Mouse (Mus musculus) spleen, adult 2 months (tissue): Measurements from ENCODE around the gene Olfr102. TPM values are rescaled to one million over a fixed set of nuclear protein-coding genes. Genes with fewer than 3 reads are reported as not detected.

Experiments used
- DNase-seq, 2 experiments: peaks; one replicate each; pipeline versions ENCODE4 v3.0.0 to v3.0.0-alpha.2; 2012 to 2021; ENCODE audit warnings: low spot score in 2 of 2, low read depth in 1 of 2
- H3K27ac ChIP-seq: fragments of 200-500 bp; 2 replicates; pipeline ENCODE4 v1.5.1; 2012; ENCODE audit warnings: low read length, inconsistent platforms; ENCODE audit not compliant: insufficient read depth
- H3K27me3 ChIP-seq: fragments of 200-500 bp; 2 replicates; pipeline ENCODE4 v1.6.1; 2012; ENCODE audit warnings: mild to moderate bottlenecking, moderate library complexity, low read length, inconsistent platforms; ENCODE audit not compliant: control insufficient read depth, insufficient read depth
- H3K36me3 ChIP-seq: fragments of 200-500 bp; 2 replicates; pipeline ENCODE4 v1.6.1; 2012; ENCODE audit warnings: mild to moderate bottlenecking, low read length, inconsistent platforms; ENCODE audit not compliant: control insufficient read depth, insufficient read depth
- H3K4me1 ChIP-seq: fragments of 200-500 bp; 2 replicates; pipeline ENCODE4 v1.6.1; 2011; ENCODE audit warnings: inconsistent platforms; ENCODE audit not compliant: control insufficient read depth, insufficient read depth, insufficient read length
- H3K4me3 ChIP-seq: fragments of 200-500 bp; 2 replicates; pipeline ENCODE4 v1.5.1; 2011; ENCODE audit warnings: mild to moderate bottlenecking, inconsistent platforms; ENCODE audit not compliant: insufficient read depth, insufficient read length; ENCODE audit errors: extremely low read depth
- CTCF ChIP-seq: fragments of 200-500 bp; IDR thresholded peaks from 2 replicates; pipeline ENCODE4 v1.5.1; 2011; ENCODE audit warnings: mild to moderate bottlenecking, inconsistent platforms; ENCODE audit not compliant: insufficient read depth, insufficient read length, insufficient replicate concordance; ENCODE audit errors: extremely low read depth
- POLR2A ChIP-seq: fragments of 200-500 bp; IDR thresholded peaks from 2 replicates; pipeline ENCODE4 v1.6.1; 2011; ENCODE audit warnings: low read depth, low read length, inconsistent platforms
- WGBS: fragments of 180-500 bp; shearing (Covaris S2); methylation state at CpG from one replicate; pipeline ENCODE4 v1.1.7; 2018; 5-methylcytosine and 5-hydroxymethylcytosine counted together
- polyA plus RNA-seq: library from polyadenylated mRNA; depleted of rRNA; stranded (reverse); fragments of >200 nt; gene quantifications from 2 replicates; pipeline ENCODE4 v1.2.3, GENCODE M21; 2012; rRNA removed

Gene Olfr102
- polyA plus RNA-seq: not detected in 2 replicates

GRCm38 (mm10) chr17:37316954-37317353 is at the start of gene Olfr102:
Gene Olfr102, minus strand, starts transcription at chr17:37317054.
- Histone ChIP-seq H3K27me3 (no peaks in the 10 kb centered on the region), H3K27ac (no peak within 1 kb of the TSS), H3K36me3 (no peaks in the 10 kb centered on the region), H3K4me1 (no peaks in the 10 kb centered on the region), H3K4me3 (no peak within 1 kb of the TSS)
- TF ChIP-seq CTCF: no peak
- TF ChIP-seq POLR2A: no peak
- no peak for DNase-seq

DNA sequence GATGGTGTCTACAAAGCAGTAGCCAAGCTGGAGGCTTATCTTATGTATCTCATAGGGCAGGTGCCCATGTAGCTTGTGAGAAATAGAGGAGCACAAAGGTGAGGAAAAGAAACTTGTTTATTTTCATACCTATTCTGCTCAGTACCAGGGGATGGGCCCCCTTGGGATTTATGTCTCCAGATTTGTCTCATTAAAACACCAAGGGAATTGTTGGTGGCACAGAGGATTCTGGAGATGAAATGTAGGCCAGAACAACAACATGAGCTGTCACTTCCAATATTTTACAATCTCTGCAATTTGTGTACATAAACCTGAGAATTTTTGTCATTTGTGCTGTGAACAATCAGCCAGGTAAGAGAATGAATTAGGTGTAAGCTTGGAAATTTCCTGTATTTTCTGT is 42.4 kb upstream of the Olfr102 start, which contains the start of gene Olfr104-ps:
Gene Olfr104-ps, plus strand, starts transcription at position 301 of the 400 bp plus-strand sequence.
- TF ChIP-seq POLR2A (no peak), CTCF (no peak)
- Histone ChIP-seq H3K4me3 (no peak within 1 kb of the TSS), H3K27me3 (no peaks in the 10 kb centered on the region), H3K27ac (no peak within 1 kb of the TSS), H3K36me3 (no peaks in the 10 kb centered on the region), H3K4me1 (no peaks in the 10 kb centered on the region)
- DNase-seq: no peak

GRCm38 (mm10) chr17:37339598-37339997 is 22.7 kb upstream of the Olfr102 start, which contains the start of gene Olfr103:
Gene Olfr103, minus strand, starts transcription at chr17:37339698.
- no peak within 1 kb of the TSS for H3K27ac ChIP-seq
- no peaks in the 10 kb centered on the region for H3K36me3 ChIP-seq
- TF ChIP-seq CTCF: no peak
- no peak for TF ChIP-seq POLR2A
- no peak within 1 kb of the TSS for H3K4me3 ChIP-seq
- WGBS: 88% methylated on average over 2 of the region's 2 CpGs
- no peaks in the 10 kb centered on the region for H3K4me1 ChIP-seq
- DNase-seq: no peak
- no peaks in the 10 kb centered on the region for H3K27me3 ChIP-seq

DNA sequence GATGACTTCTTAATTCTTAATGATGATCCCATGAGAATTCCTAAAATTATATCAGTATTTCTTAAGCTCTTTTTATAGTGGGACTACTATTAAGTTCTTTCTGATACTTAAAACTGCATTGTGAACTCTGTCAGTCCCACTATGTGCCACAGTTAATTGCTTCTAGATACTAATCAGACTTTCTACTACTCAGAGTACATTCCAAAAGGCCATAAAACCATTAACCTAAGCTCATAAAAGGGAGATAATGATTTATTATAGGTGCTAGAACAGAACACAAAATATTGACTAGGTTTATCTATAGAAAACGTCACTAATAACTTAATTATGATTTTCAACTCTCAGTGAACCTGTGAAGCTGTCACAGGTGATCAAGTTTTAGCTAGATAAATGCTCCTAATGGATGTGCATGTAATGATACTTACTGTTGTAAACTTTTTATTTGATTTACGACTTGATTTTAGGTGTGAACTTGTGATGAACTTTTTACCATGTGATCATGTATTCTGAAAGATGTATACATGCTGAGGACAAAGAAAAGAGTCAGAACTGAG is 6.6 kb downstream of the Olfr102 start:
- no peak overlapping the region for H3K27ac ChIP-seq
- H3K4me3 ChIP-seq: no peak overlapping the region
- no peak for DNase-seq
- no peaks in the 10 kb centered on the region for H3K4me1 ChIP-seq
- no peaks in the 10 kb centered on the region for H3K27me3 ChIP-seq
- 54% methylated on average over 2 of the region's 2 CpGs for WGBS
- H3K36me3 ChIP-seq: no peaks in the 10 kb centered on the region
- TF ChIP-seq CTCF: no peak
- TF ChIP-seq POLR2A: no peak

- TF ChIP-seq POLR2A (no peak), CTCF (no peak)
- Histone ChIP-seq H3K4me3 (no peak overlapping the region), H3K36me3 (no peaks in the 10 kb centered on the region), H3K4me1 (no peaks in the 10 kb centered on the region), H3K27me3 (no peaks in the 10 kb centered on the region), H3K27ac (no peak overlapping the region)
- 46% methylated on average over 4 of the region's 4 CpGs for WGBS
- no peak for DNase-seq
Measured at GRCm38 (mm10) chr17:37308483-37308882, 8.4 kb downstream of the Olfr102 start.

DNA sequence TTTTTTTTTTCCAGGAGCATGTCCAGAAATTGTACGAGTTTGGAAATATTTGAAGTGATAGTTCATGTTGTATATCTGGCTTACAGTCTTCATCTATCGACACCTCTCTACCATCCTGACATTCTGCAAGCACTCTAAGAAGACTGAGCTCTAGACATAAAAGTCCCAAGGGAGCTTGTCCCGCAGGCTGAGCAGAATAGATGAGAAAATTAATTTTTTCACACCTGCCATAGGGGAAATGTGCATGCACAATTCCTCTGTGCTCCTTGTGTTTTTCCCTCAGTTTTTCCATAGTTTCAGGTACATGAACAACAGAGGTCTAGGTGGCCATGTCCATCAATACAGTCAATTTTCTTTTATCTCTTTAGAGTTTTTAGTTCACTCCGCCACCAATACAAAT is 12.6 kb downstream of the Olfr102 start, which contains the start of gene Olfr101:
Gene Olfr101, minus strand, starts transcription at position 101 of the 400 bp plus-strand sequence.
- H3K27ac ChIP-seq: no peak within 1 kb of the TSS
- 81% methylated on average over 4 of the region's 4 CpGs for WGBS
- no peaks in the 10 kb centered on the region for H3K4me1 ChIP-seq
- no peak within 1 kb of the TSS for H3K4me3 ChIP-seq
- no peak for TF ChIP-seq POLR2A
- no peak for TF ChIP-seq CTCF
- no peaks in the 10 kb centered on the region for H3K36me3 ChIP-seq
- H3K27me3 ChIP-seq: no peaks in the 10 kb centered on the region
- no peak for DNase-seq

DNA sequence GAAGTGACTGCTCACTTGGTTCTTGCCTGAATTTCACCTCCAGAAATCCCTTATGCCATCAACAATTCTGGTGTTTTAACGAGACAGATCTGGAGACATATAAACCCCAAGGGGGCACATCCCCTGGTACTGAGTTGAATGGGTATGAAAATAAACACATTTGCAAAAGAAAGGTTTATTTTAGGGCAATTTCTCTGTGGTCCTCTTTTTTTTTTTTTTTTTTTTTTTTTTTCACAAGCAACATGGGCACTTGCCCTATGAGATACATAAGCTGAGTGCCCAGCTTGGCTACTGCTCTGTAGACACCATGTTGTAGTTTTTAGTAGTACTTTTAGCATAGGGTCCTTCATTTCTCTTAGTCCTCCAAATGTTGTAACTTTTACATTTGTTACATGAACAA is 33.5 kb downstream of the Olfr102 start, which contains the start of gene Olfr99:
Gene Olfr99, minus strand, starts transcription at position 101 of the 400 bp plus-strand sequence.
- no peak for TF ChIP-seq CTCF
- TF ChIP-seq POLR2A: no peak
- no peak within 1 kb of the TSS for H3K27ac ChIP-seq
- H3K4me1 ChIP-seq: no peaks in the 10 kb centered on the region
- WGBS: 89% methylated on average over 1 of the region's 1 CpGs
- no peaks in the 10 kb centered on the region for H3K36me3 ChIP-seq
- H3K4me3 ChIP-seq: no peak within 1 kb of the TSS
- no peak for DNase-seq
- no peaks in the 10 kb centered on the region for H3K27me3 ChIP-seq
